Mouse (Mus musculus): Measurements from ENCODE around the gene Plppr2. TPM values are rescaled to one million over a fixed set of nuclear protein-coding genes. Genes with fewer than 3 reads are reported as not detected.

Plppr2 gene
- polyA plus RNA-seq (2011; ENCODE audit: insufficient read length, low read depth, missing spikeins), result 13.1 and 14.9 TPM in 2 replicates

GRCm38 (mm10) chr9:21936692-21937570, at the start of gene Plppr2:
Gene Plppr2, plus strand, starts transcription at chr9:21937033.
- H3K4me3 ChIP-seq (ENCODE audit: insufficient read depth, low read length), result peak within 1 kb of the TSS; percentile 40
- H3K27ac ChIP-seq (ENCODE audit: insufficient read depth, low read length), result peak within 1 kb of the TSS; percentile 9; the same call in 1 of the 2 replicates
- peaks cover 3% of the 10 kb centered on the region for H3K4me1 ChIP-seq (ENCODE audit: control insufficient read depth, insufficient read depth, low read length)
- peak; percentile 83 for TF ChIP-seq POLR2A (IDR thresholded peaks at IDR 0.05; ENCODE audit: low read depth, low read length)
- no peak for TF ChIP-seq CTCF (IDR thresholded peaks at IDR 0.05; ENCODE audit: borderline replicate concordance, insufficient read depth, low read length)

GRCm38 (mm10) chr9:21889229-21889628, 47.6 kb upstream of the Plppr2 start:
- no peak overlapping the region for H3K4me3 ChIP-seq (ENCODE audit: insufficient read depth, low read length)
- H3K4me1 ChIP-seq (ENCODE audit: control insufficient read depth, insufficient read depth, low read length), result no peaks in the 10 kb centered on the region
- no peak overlapping the region for H3K27ac ChIP-seq (ENCODE audit: insufficient read depth, low read length)
- TF ChIP-seq POLR2A (IDR thresholded peaks at IDR 0.05; ENCODE audit: low read depth, low read length), result no peak
- 0 out of 2 replicates have a peak, but pooled peaks have one; percentile 16 for TF ChIP-seq CTCF (IDR thresholded peaks at IDR 0.05; ENCODE audit: borderline replicate concordance, insufficient read depth, low read length)

- Histone ChIP-seq H3K27ac (ENCODE audit: insufficient read depth, low read length) (no peak overlapping the region), H3K4me1 (ENCODE audit: control insufficient read depth, insufficient read depth, low read length) (no peaks in the 10 kb centered on the region), H3K4me3 (ENCODE audit: insufficient read depth, low read length) (peak overlapping the region; percentile 32)
- TF ChIP-seq CTCF (IDR thresholded peaks at IDR 0.05; ENCODE audit: borderline replicate concordance, insufficient read depth, low read length) (no peak), POLR2A (IDR thresholded peaks at IDR 0.05; ENCODE audit: low read depth, low read length) (peak; percentile 66; the same call in 1 of the 2 replicates)
These were observed 35.5 kb upstream of the Plppr2 start for GRCm38 (mm10) chr9:21901223-21901820.

GRCm38 (mm10) chr9:21904031-21904430, 32.8 kb upstream of the Plppr2 start:
- H3K27ac ChIP-seq (ENCODE audit: insufficient read depth, low read length), result no peak overlapping the region
- H3K4me1 ChIP-seq (ENCODE audit: control insufficient read depth, insufficient read depth, low read length), result no peaks in the 10 kb centered on the region
- H3K4me3 ChIP-seq (ENCODE audit: insufficient read depth, low read length), result no peak overlapping the region
- no peak for TF ChIP-seq POLR2A (IDR thresholded peaks at IDR 0.05; ENCODE audit: low read depth, low read length)
- TF ChIP-seq CTCF (IDR thresholded peaks at IDR 0.05; ENCODE audit: borderline replicate concordance, insufficient read depth, low read length), result no peak

GRCm38 (mm10) chr9:21908216-21908615, 28.6 kb upstream of the Plppr2 start:
- Histone ChIP-seq H3K4me1 (ENCODE audit: control insufficient read depth, insufficient read depth, low read length) (no peaks in the 10 kb centered on the region), H3K4me3 (ENCODE audit: insufficient read depth, low read length) (no peak overlapping the region), H3K27ac (ENCODE audit: insufficient read depth, low read length) (no peak overlapping the region)
- no peak for TF ChIP-seq POLR2A (IDR thresholded peaks at IDR 0.05; ENCODE audit: low read depth, low read length)
- no peak for TF ChIP-seq CTCF (IDR thresholded peaks at IDR 0.05; ENCODE audit: borderline replicate concordance, insufficient read depth, low read length)

- Histone ChIP-seq H3K27ac (ENCODE audit: insufficient read depth, low read length) (no peak overlapping the region), H3K4me1 (ENCODE audit: control insufficient read depth, insufficient read depth, low read length) (no peaks in the 10 kb centered on the region), H3K4me3 (ENCODE audit: insufficient read depth, low read length) (no peak overlapping the region)
- TF ChIP-seq POLR2A (IDR thresholded peaks at IDR 0.05; ENCODE audit: low read depth, low read length) (no peak), CTCF (IDR thresholded peaks at IDR 0.05; ENCODE audit: borderline replicate concordance, insufficient read depth, low read length) (no peak)
These were observed 27.2 kb upstream of the Plppr2 start for GRCm38 (mm10) chr9:21909474-21910223.

GRCm38 (mm10) chr9:21916851-21917492, 19.9 kb upstream of the Plppr2 start:
- H3K4me3 ChIP-seq (ENCODE audit: insufficient read depth, low read length), result peak overlapping the region; percentile 47; the same call in 1 of the 2 replicates
- TF ChIP-seq POLR2A (IDR thresholded peaks at IDR 0.05; ENCODE audit: low read depth, low read length), result no peak
- no peak for TF ChIP-seq CTCF (IDR thresholded peaks at IDR 0.05; ENCODE audit: borderline replicate concordance, insufficient read depth, low read length)
- no peak overlapping the region for H3K27ac ChIP-seq (ENCODE audit: insufficient read depth, low read length)
- no peaks in the 10 kb centered on the region for H3K4me1 ChIP-seq (ENCODE audit: control insufficient read depth, insufficient read depth, low read length)

GRCm38 (mm10) chr9:21917493-21918034, 19.3 kb upstream of the Plppr2 start:
- no peaks in the 10 kb centered on the region for H3K4me1 ChIP-seq (ENCODE audit: control insufficient read depth, insufficient read depth, low read length)
- TF ChIP-seq POLR2A (IDR thresholded peaks at IDR 0.05; ENCODE audit: low read depth, low read length) (no peak), CTCF (IDR thresholded peaks at IDR 0.05; ENCODE audit: borderline replicate concordance, insufficient read depth, low read length) (no peak)
- no peak overlapping the region for H3K27ac ChIP-seq (ENCODE audit: insufficient read depth, low read length)
- H3K4me3 ChIP-seq (ENCODE audit: insufficient read depth, low read length), result peak overlapping the region; percentile 47

Measured in embryonic fibroblast, embryonic 13.5 days (primary cell).